Mouse (Mus musculus) kidney, postnatal 14 days (tissue): ENCODE data around the gene Nup54.

Experiments
- DNase-seq: peaks from one replicate; pipeline ENCODE4 v3.0.0; 2022; ENCODE audit warnings: mixed read lengths

The Nup54 gene

GRCm38 (mm10) chr5:92411461-92412140, 23.4 kb downstream of the Nup54 start:
- DNase-seq, result no peak

GRCm38 (mm10) chr5:92410486-92410885, 24.5 kb downstream of the Nup54 start:
- no peak for DNase-seq

- peak; percentile 35 for DNase-seq
These were observed 25.5 kb downstream of the Nup54 start for GRCm38 (mm10) chr5:92409361-92410155.

GRCm38 (mm10) chr5:92404400-92404678, 30.7 kb downstream of the Nup54 start:
- DNase-seq, result no peak

- DNase-seq, result no peak
These were observed 31.2 kb downstream of the Nup54 start for GRCm38 (mm10) chr5:92403562-92404399.

GRCm38 (mm10) chr5:92402816-92403215, 32.2 kb downstream of the Nup54 start:
- no peak for DNase-seq

GRCm38 (mm10) chr5:92398153-92398552, 36.9 kb downstream of the Nup54 start:
- peak; percentile 87 for DNase-seq

- DNase-seq, result no peak
These were observed 38.5 kb downstream of the Nup54 start for GRCm38 (mm10) chr5:92396476-92396875.

GRCm38 (mm10) chr5:92395764-92396163, 39.3 kb downstream of the Nup54 start:
- DNase-seq, result no peak

- DNase-seq, result no peak
These were observed 41.2 kb downstream of the Nup54 start for GRCm38 (mm10) chr5:92393863-92394262.

- DNase-seq, result no peak
These were observed 42.5 kb downstream of the Nup54 start for GRCm38 (mm10) chr5:92392542-92392941.

GRCm38 (mm10) chr5:92390615-92391014, 44.4 kb downstream of the Nup54 start:
- DNase-seq, result no peak

GRCm38 (mm10) chr5:92389977-92390376, 45.0 kb downstream of the Nup54 start:
- no peak for DNase-seq

GRCm38 (mm10) chr5:92387433-92387832, 47.6 kb downstream of the Nup54 start:
- DNase-seq, result peak; percentile 77

- DNase-seq, result peak; percentile 69
These were observed 48.4 kb downstream of the Nup54 start for GRCm38 (mm10) chr5:92386643-92387042.

GRCm38 (mm10) chr5:92386102-92386501, 48.9 kb downstream of the Nup54 start:
- DNase-seq, result no peak

GRCm38 (mm10) chr5:92384855-92385254, 50.2 kb downstream of the Nup54 start:
- no peak for DNase-seq

GRCm38 (mm10) chr5:92383747-92384146, 51.3 kb downstream of the Nup54 start:
- DNase-seq, result no peak

GRCm38 (mm10) chr5:92382349-92382679, 52.7 kb downstream of the Nup54 start:
- DNase-seq, result no peak

- DNase-seq, result peak; percentile 88
These were observed 53.3 kb downstream of the Nup54 start for GRCm38 (mm10) chr5:92381550-92382348.

GRCm38 (mm10) chr5:92376795-92377405, 58.1 kb downstream of the Nup54 start:
- no peak for DNase-seq

- peak; percentile 59 for DNase-seq
These were observed 59.7 kb downstream of the Nup54 start for GRCm38 (mm10) chr5:92375368-92375767.
